Mouse (Mus musculus): Measurements from ENCODE around the gene Ckap5. TPM values are rescaled to one million over a fixed set of nuclear protein-coding genes. Genes with fewer than 3 reads are reported as not detected.

Ckap5 gene
- polyA plus RNA-seq (2012; fragmentation: generic; extraction: Trizol) = 12.6 TPM

- Histone ChIP-seq H3K4me2 (ENCODE audit: low read depth) (peak within 1 kb of the TSS; percentile 80), H3K27me3 (ENCODE audit: control insufficient read depth, insufficient read depth, insufficient read length) (no peaks in the 10 kb centered on the region), H3K4me3 (peak within 1 kb of the TSS; percentile 62), H3K36me3 (ENCODE audit: control insufficient read depth, insufficient read depth) (peaks cover 7% of the 10 kb centered on the region), H3ac (ENCODE audit: control insufficient read depth, insufficient read length) (peak within 1 kb of the TSS; percentile 75), H3K79me2 (ENCODE audit: control insufficient read depth, insufficient read depth) (peaks cover 50% of the 10 kb centered on the region)
- TF ChIP-seq TCF3 (IDR thresholded peaks at IDR 0.05; ENCODE audit: insufficient read length, low read depth) (no peak), MYOD1 (IDR thresholded peaks at IDR 0.05; ENCODE audit: control insufficient read depth in 1 of 3, insufficient read length in 2 of 3, low read depth in 2 of 3) (peak in 2 of 3 experiments; percentile 29 to 38), USF1 (IDR thresholded peaks at IDR 0.05; ENCODE audit: low read depth) (peak; percentile 66), POLR2A (IDR thresholded peaks at IDR 0.05; ENCODE audit: insufficient read length, low read depth) (peak; percentile 54), MYOG (IDR thresholded peaks at IDR 0.05; ENCODE audit: control insufficient read depth in 1 of 3, insufficient read depth in 1 of 3, insufficient read length in 2 of 3, low read depth in 2 of 3) (peak in 2 of 3 experiments; percentile 14 to 49), TCF12 (IDR thresholded peaks at IDR 0.05; ENCODE audit: insufficient read depth, poor library complexity, severe bottlenecking) (no peak), POLR2AphosphoS2 (IDR thresholded peaks at IDR 0.05; ENCODE audit: insufficient read length, low read depth) (peak; percentile 31), E2F4 (IDR thresholded peaks at IDR 0.05; ENCODE audit: insufficient read depth) (peak; percentile 99)
Measured at GRCm38 (mm10) chr2:91526294-91527146, at the start of gene Ckap5. Gene Ckap5, plus strand, starts transcription at chr2:91526762.

DNA sequence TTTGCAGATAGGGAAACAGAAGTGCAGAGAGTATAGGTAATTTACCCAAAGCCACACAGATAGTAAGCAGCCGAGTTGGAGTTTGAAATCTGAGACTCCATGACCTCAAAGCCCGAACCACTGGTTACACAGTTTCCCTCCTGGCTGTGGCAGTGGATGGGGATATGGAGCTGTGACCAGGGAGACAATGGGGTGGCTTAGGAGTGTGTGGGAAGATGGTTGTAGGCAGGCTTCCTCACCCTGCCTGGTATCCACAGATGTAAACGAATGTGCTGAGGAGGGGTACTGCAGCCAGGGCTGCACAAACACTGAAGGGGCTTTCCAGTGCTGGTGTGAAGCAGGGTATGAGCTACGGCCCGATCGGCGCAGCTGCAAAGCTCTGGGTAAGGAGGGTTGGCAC is 49.7 kb upstream of the Ckap5 start:
- H3K36me3 ChIP-seq (ENCODE audit: control insufficient read depth, insufficient read depth) = peaks cover 36% of the 10 kb centered on the region
- H3K4me3 ChIP-seq = no peak overlapping the region
- H3ac ChIP-seq (ENCODE audit: control insufficient read depth, insufficient read length) = no peak overlapping the region
- H3K4me2 ChIP-seq (ENCODE audit: low read depth) = peak overlapping the region; percentile 58
- H3K27me3 ChIP-seq (ENCODE audit: control insufficient read depth, insufficient read depth, insufficient read length) = no peaks in the 10 kb centered on the region
- H3K79me2 ChIP-seq (ENCODE audit: control insufficient read depth, insufficient read depth) = no peaks in the 10 kb centered on the region
- no peak for TF ChIP-seq E2F4 (IDR thresholded peaks at IDR 0.05; ENCODE audit: insufficient read depth)
- no peak for TF ChIP-seq POLR2AphosphoS2 (IDR thresholded peaks at IDR 0.05; ENCODE audit: insufficient read length, low read depth)
- TF ChIP-seq TCF3 (IDR thresholded peaks at IDR 0.05; ENCODE audit: insufficient read length, low read depth) = no peak
- TF ChIP-seq SRF (IDR thresholded peaks at IDR 0.05; ENCODE audit: control insufficient read depth, insufficient read length, low read depth) = no peak
- peak in 1 of 3 experiments; percentile 9 for TF ChIP-seq MYOD1 (IDR thresholded peaks at IDR 0.05; ENCODE audit: control insufficient read depth in 1 of 3, insufficient read length in 2 of 3, low read depth in 2 of 3)
- TF ChIP-seq MYOG (IDR thresholded peaks at IDR 0.05; ENCODE audit: control insufficient read depth in 1 of 3, insufficient read depth in 1 of 3, insufficient read length in 2 of 3, low read depth in 2 of 3) = no peak
- no peak for TF ChIP-seq REST (IDR thresholded peaks at IDR 0.05; ENCODE audit: insufficient read depth, insufficient read length)

DNA sequence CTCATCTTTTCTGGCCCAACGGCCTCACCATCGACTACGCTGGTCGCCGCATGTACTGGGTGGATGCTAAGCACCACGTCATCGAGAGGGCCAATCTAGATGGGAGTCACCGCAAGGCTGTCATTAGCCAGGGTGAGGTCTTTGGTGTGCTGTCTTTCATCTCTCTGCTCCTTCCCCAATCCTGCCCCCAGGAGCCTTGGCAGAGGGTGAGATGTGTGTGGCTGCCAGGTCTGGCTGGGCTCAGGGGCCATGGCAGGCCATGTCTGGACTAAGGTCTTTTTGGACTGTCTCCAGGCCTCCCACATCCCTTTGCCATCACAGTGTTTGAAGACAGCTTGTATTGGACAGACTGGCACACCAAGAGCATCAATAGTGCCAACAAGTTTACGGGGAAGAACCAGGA is 46.2 kb upstream of the Ckap5 start:
- no peak overlapping the region for H3K4me3 ChIP-seq
- no peak overlapping the region for H3ac ChIP-seq (ENCODE audit: control insufficient read depth, insufficient read length)
- no peak overlapping the region for H3K4me2 ChIP-seq (ENCODE audit: low read depth)
- H3K27me3 ChIP-seq (ENCODE audit: control insufficient read depth, insufficient read depth, insufficient read length) = no peaks in the 10 kb centered on the region
- H3K79me2 ChIP-seq (ENCODE audit: control insufficient read depth, insufficient read depth) = no peaks in the 10 kb centered on the region
- peaks cover 34% of the 10 kb centered on the region for H3K36me3 ChIP-seq (ENCODE audit: control insufficient read depth, insufficient read depth)
- TF ChIP-seq MAX (IDR thresholded peaks at IDR 0.05; ENCODE audit: low read depth) (no peak), POLR2AphosphoS2 (IDR thresholded peaks at IDR 0.05; ENCODE audit: insufficient read length, low read depth) (peak; percentile 10), MYOG (IDR thresholded peaks at IDR 0.05; ENCODE audit: control insufficient read depth in 1 of 3, insufficient read depth in 1 of 3, insufficient read length in 2 of 3, low read depth in 2 of 3) (no peak)

GRCm38 (mm10) chr2:91480805-91481514 is 45.6 kb upstream of the Ckap5 start:
- peaks cover 34% of the 10 kb centered on the region for H3K36me3 ChIP-seq (ENCODE audit: control insufficient read depth, insufficient read depth)
- no peaks in the 10 kb centered on the region for H3K27me3 ChIP-seq (ENCODE audit: control insufficient read depth, insufficient read depth, insufficient read length)
- H3K79me2 ChIP-seq (ENCODE audit: control insufficient read depth, insufficient read depth) = no peaks in the 10 kb centered on the region
- TF ChIP-seq TCF12 (IDR thresholded peaks at IDR 0.05; ENCODE audit: insufficient read depth, poor library complexity, severe bottlenecking) (no peak), REST (IDR thresholded peaks at IDR 0.05; ENCODE audit: insufficient read depth, insufficient read length) (no peak), POLR2AphosphoS2 (IDR thresholded peaks at IDR 0.05; ENCODE audit: insufficient read length, low read depth) (no peak), E2F4 (IDR thresholded peaks at IDR 0.05; ENCODE audit: insufficient read depth) (no peak), TCF3 (IDR thresholded peaks at IDR 0.05; ENCODE audit: insufficient read length, low read depth) (no peak), MYOD1 (IDR thresholded peaks at IDR 0.05; ENCODE audit: control insufficient read depth in 1 of 3, insufficient read length in 2 of 3, low read depth in 2 of 3) (no peak), MAX (IDR thresholded peaks at IDR 0.05; ENCODE audit: low read depth) (no peak)
- no peak overlapping the region for H3K4me3 ChIP-seq
- no peak overlapping the region for H3ac ChIP-seq (ENCODE audit: control insufficient read depth, insufficient read length)
- no peak overlapping the region for H3K4me2 ChIP-seq (ENCODE audit: low read depth)

DNA sequence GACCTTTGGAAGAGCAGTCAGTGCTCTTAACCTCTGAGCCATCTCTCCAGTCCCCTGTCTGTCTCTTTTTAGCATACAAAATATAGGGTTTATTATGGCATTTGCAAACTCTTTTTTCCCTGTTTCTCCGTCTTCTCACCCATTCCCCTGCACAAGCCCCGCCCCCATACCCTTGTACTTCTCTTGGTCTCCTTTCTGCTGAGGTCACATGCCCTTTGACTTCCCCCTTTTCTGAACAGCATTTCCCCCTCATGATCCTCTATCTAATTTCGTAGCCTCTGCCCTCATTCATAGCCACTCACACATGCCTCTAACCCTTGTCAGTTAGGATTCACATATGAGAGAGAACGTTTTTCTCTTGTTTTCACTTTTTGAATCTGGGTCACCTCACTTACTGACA is 41.9 kb upstream of the Ckap5 start:
- H3K4me2 ChIP-seq (ENCODE audit: low read depth) = no peak overlapping the region
- H3K27me3 ChIP-seq (ENCODE audit: control insufficient read depth, insufficient read depth, insufficient read length) = no peaks in the 10 kb centered on the region
- peaks cover 33% of the 10 kb centered on the region for H3K36me3 ChIP-seq (ENCODE audit: control insufficient read depth, insufficient read depth)
- H3K4me3 ChIP-seq = no peak overlapping the region
- no peak overlapping the region for H3ac ChIP-seq (ENCODE audit: control insufficient read depth, insufficient read length)
- H3K79me2 ChIP-seq (ENCODE audit: control insufficient read depth, insufficient read depth) = no peaks in the 10 kb centered on the region
- no peak for TF ChIP-seq MYOD1 (IDR thresholded peaks at IDR 0.05; ENCODE audit: control insufficient read depth in 1 of 3, insufficient read length in 2 of 3, low read depth in 2 of 3)
- no peak for TF ChIP-seq POLR2AphosphoS2 (IDR thresholded peaks at IDR 0.05; ENCODE audit: insufficient read length, low read depth)
- TF ChIP-seq USF1 (IDR thresholded peaks at IDR 0.05; ENCODE audit: low read depth) = no peak
- no peak for TF ChIP-seq TCF12 (IDR thresholded peaks at IDR 0.05; ENCODE audit: insufficient read depth, poor library complexity, severe bottlenecking)
- TF ChIP-seq E2F4 (IDR thresholded peaks at IDR 0.05; ENCODE audit: insufficient read depth) = no peak
- no peak for TF ChIP-seq CEBPB (IDR thresholded peaks at IDR 0.05; ENCODE audit: insufficient read depth, poor library complexity, severe bottlenecking)
- no peak for TF ChIP-seq MYOG (IDR thresholded peaks at IDR 0.05; ENCODE audit: control insufficient read depth in 1 of 3, insufficient read depth in 1 of 3, insufficient read length in 2 of 3, low read depth in 2 of 3)
- TF ChIP-seq SRF (IDR thresholded peaks at IDR 0.05; ENCODE audit: control insufficient read depth, insufficient read length, low read depth) = no peak
- no peak for TF ChIP-seq MAX (IDR thresholded peaks at IDR 0.05; ENCODE audit: low read depth)
- no peak for TF ChIP-seq REST (IDR thresholded peaks at IDR 0.05; ENCODE audit: insufficient read depth, insufficient read length)
- TF ChIP-seq TCF3 (IDR thresholded peaks at IDR 0.05; ENCODE audit: insufficient read length, low read depth) = no peak
